Mouse (Mus musculus): ENCODE results near the gene C530008M17Rik.
"Not testable (repeated sequence)": the region's sequence is repeated elsewhere in the genome, so short reads cannot be mapped to it uniquely, and the experiment has no call there.

The C530008M17Rik gene

DNA sequence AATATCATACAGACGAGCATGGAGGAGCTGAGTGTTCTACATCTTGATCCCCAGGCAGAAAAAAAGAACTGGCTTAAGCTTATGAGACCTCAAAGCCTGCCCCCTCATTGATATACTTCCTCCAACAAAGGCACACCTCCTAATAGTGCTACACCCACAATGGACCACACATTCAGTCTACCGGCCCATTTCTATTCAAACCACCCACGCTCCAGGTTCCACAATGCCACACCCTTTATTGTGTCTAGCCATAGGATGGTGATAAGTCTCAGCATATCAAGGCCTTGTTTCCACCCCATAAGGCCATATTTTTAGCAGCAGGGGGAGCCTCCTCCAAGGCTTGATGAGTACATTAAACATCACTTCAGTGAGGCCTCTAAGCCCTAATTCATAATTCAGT lies 254.5 kb downstream of the C530008M17Rik start:
- no peak for DNase-seq

GRCm38 (mm10) chr5:76912522-76912921 lies 256.2 kb downstream of the C530008M17Rik start:
- not testable (repeated sequence) for DNase-seq

DNA sequence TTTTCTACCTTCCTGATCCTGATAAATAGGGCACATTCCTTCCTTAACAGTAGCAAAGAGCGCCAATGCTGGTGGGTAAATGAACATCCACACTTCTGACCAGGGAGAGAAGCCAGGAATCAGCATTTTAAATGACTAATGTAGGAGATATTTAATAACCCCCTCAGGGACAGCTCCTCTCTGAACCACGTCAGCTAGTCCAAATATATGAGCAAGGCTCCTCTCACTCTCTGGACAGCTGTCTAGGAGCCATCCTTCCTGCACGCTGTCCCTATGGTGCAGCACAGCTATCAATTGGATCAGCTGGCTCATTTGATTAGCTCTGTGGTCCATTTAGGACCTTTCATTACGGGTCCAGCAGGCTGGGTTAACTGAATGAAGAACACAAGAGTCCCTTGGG lies 266.5 kb downstream of the C530008M17Rik start:
- no peak for DNase-seq

Measured in thymus, postnatal 14 days (tissue).